Mouse (Mus musculus): ENCODE measurements around the gene Cntn6.

GRCm38 (mm10) chr6:104879711-104880110, 387.1 kb downstream of the Cntn6 start:
- TF ChIP-seq CTCF (IDR thresholded peaks at IDR 0.05; ENCODE audit: borderline replicate concordance, extremely low read depth, insufficient read depth, insufficient read length) (no peak), POLR2A (IDR thresholded peaks at IDR 0.05; ENCODE audit: borderline replicate concordance, extremely low read depth, insufficient read depth, insufficient read length, poor library complexity, severe bottlenecking) (no peak)

Measured in brain, embryonic 14.5 days (tissue).